Mouse (Mus musculus) heart, postnatal 0 days (tissue): ENCODE measurements at regions not wholly inside any gene's neighbourhood (a gene's known extent, or its start where the extent isn't known, plus 50 kb on each side); places are given as distances from the start of the nearest gene placed in this dataset.

ENCODE experiments used
- ATAC-seq: fragments of 200-750 bp; cut with Nextera tagmentation; 2 replicates; pipeline ENCODE4 v1.8.0; 2017; ENCODE audit warnings: low read depth, moderate number of reproducible peaks, moderate library complexity; ENCODE audit not compliant: insufficient read depth
- DNase-seq: peaks from one replicate; pipeline ENCODE4 v3.0.0-alpha.2; 2016; ENCODE audit warnings: low spot score
- H3K27ac ChIP-seq: fragments of 300-500 bp; sonication (generic); 2 replicates; pipeline ENCODE4 v1.5.1; 2014; ENCODE audit warnings: low read depth, mild to moderate bottlenecking
- H3K27me3 ChIP-seq: fragments of 300-500 bp; sonication (generic); 2 replicates; pipeline ENCODE4 v1.6.1; 2014; ENCODE audit warnings: low read length, mixed read lengths; ENCODE audit not compliant: control insufficient read depth, insufficient read depth
- H3K36me3 ChIP-seq: fragments of 300-500 bp; sonication (generic); replicated peaks from 2 replicates; pipeline ENCODE4 v1.6.1; 2014; ENCODE audit warnings: low read length, mixed read lengths; ENCODE audit not compliant: control insufficient read depth, insufficient read depth
- H3K4me1 ChIP-seq: fragments of 300-500 bp; sonication (generic); 2 replicates; pipeline ENCODE4 v1.6.1; 2014; ENCODE audit warnings: antibody characterized with exemption; ENCODE audit not compliant: control insufficient read depth, insufficient read depth
- H3K4me2 ChIP-seq: fragments of 300-500 bp; sonication (generic); 2 replicates; pipeline ENCODE4 v1.6.1; 2014; ENCODE audit warnings: low read depth, mild to moderate bottlenecking, low read length, moderate library complexity
- H3K4me3 ChIP-seq: fragments of 300-500 bp; sonication (generic); 2 replicates; pipeline ENCODE4 v1.5.1; 2014; ENCODE audit warnings: low read depth, low read length
- H3K9ac ChIP-seq: fragments of 300-500 bp; sonication (generic); replicated peaks from 2 replicates; pipeline ENCODE4 v1.6.1; 2014; ENCODE audit warnings: low read depth, low read length, mixed read lengths
- H3K9me3 ChIP-seq: fragments of 300-500 bp; sonication (generic); replicated peaks from 2 replicates; pipeline ENCODE4 v1.6.1; 2016; ENCODE audit warnings: low read length; ENCODE audit not compliant: control insufficient read depth
- CTCF ChIP-seq: IDR thresholded peaks from 2 replicates; pipeline ENCODE4 v1.5.1; 2016; ENCODE audit warnings: antibody characterized with exemption, control low read depth, low read depth
- EP300 ChIP-seq: IDR thresholded peaks from 2 replicates; pipeline ENCODE4 v1.6.1; 2016; ENCODE audit warnings: antibody characterized with exemption, low read depth
- WGBS: fragments of 180-500 bp; shearing (Covaris S2); extraction: QIAGEN DNeasy Blood & Tissue Kit; methylation state at CpG from one replicate; pipeline ENCODE4 v1.1.7; 2014; 5-methylcytosine and 5-hydroxymethylcytosine counted together

GRCm38 (mm10) chr11:45738331-45738730, 113.5 kb upstream of the Clint1 start:
- WGBS: 81% methylated on average over 6 of the region's 6 CpGs

GRCm38 (mm10) chr11:45745941-45746340, 105.9 kb upstream of the Clint1 start:
- Histone ChIP-seq H3K4me1 (no peaks in the 10 kb centered on the region), H3K36me3 (no peaks in the 10 kb centered on the region), H3K27ac (no peak overlapping the region), H3K4me3 (no peak overlapping the region), H3K27me3 (no peaks in the 10 kb centered on the region), H3K9ac (no peak overlapping the region), H3K4me2 (no peak overlapping the region), H3K9me3 (0 out of 2 replicates have a peak, but pooled peaks cover 5% of the 10 kb centered on the region)
- DNase-seq (no peak), ATAC-seq (no peak)
- TF ChIP-seq CTCF: no peak
- no peak for TF ChIP-seq EP300
- 84% methylated on average over 2 of the region's 2 CpGs for WGBS

More at GRCm38 (mm10) chr11:45738331-45738730, 113.5 kb upstream of the Clint1 start:
- no peaks in the 10 kb centered on the region for H3K27me3 ChIP-seq
- H3K4me1 ChIP-seq: no peaks in the 10 kb centered on the region
- DNase-seq: no peak
- H3K4me3 ChIP-seq: no peak overlapping the region
- ATAC-seq: no peak
- H3K9me3 ChIP-seq: no peaks in the 10 kb centered on the region
- H3K36me3 ChIP-seq: no peaks in the 10 kb centered on the region
- no peak overlapping the region for H3K4me2 ChIP-seq
- H3K27ac ChIP-seq: no peak overlapping the region
- no peak overlapping the region for H3K9ac ChIP-seq
- TF ChIP-seq EP300 (no peak), CTCF (no peak)

- TF ChIP-seq CTCF (no peak), EP300 (no peak)
- WGBS: 61% methylated on average over 2 of the region's 2 CpGs
- H3K4me3 ChIP-seq: no peak overlapping the region
- H3K27me3 ChIP-seq: no peaks in the 10 kb centered on the region
- no peaks in the 10 kb centered on the region for H3K4me1 ChIP-seq
- no peak for DNase-seq
- H3K4me2 ChIP-seq: no peak overlapping the region
- H3K36me3 ChIP-seq: no peaks in the 10 kb centered on the region
- no peak overlapping the region for H3K9ac ChIP-seq
- ATAC-seq: no peak
- H3K27ac ChIP-seq: no peak overlapping the region
- no peaks in the 10 kb centered on the region for H3K9me3 ChIP-seq
Observed at GRCm38 (mm10) chr11:45750249-45750648, 101.6 kb upstream of the Clint1 start.

GRCm38 (mm10) chr11:45752237-45752636, 99.6 kb upstream of the Clint1 start:
- no peaks in the 10 kb centered on the region for H3K4me1 ChIP-seq
- TF ChIP-seq CTCF: peak; percentile 78
- no peak for TF ChIP-seq EP300
- no peak overlapping the region for H3K27ac ChIP-seq
- no peaks in the 10 kb centered on the region for H3K36me3 ChIP-seq
- ATAC-seq (peak; percentile 70), DNase-seq (peak; percentile 57)
- 35% methylated on average over 1 of the region's 1 CpGs for WGBS
- H3K27me3 ChIP-seq: no peaks in the 10 kb centered on the region
- no peak overlapping the region for H3K4me2 ChIP-seq
- H3K4me3 ChIP-seq: no peak overlapping the region
- no peak overlapping the region for H3K9ac ChIP-seq
- no peaks in the 10 kb centered on the region for H3K9me3 ChIP-seq

GRCm38 (mm10) chr11:45752791-45753190, 99.1 kb upstream of the Clint1 start:
- no peak overlapping the region for H3K4me3 ChIP-seq
- no peak for DNase-seq
- H3K27me3 ChIP-seq: no peaks in the 10 kb centered on the region
- H3K4me1 ChIP-seq: no peaks in the 10 kb centered on the region
- H3K4me2 ChIP-seq: no peak overlapping the region
- WGBS: 40% methylated on average over 2 of the region's 2 CpGs
- no peak overlapping the region for H3K9ac ChIP-seq
- H3K27ac ChIP-seq: no peak overlapping the region
- ATAC-seq: no peak
- H3K9me3 ChIP-seq: no peaks in the 10 kb centered on the region
- TF ChIP-seq CTCF (no peak), EP300 (no peak)
- H3K36me3 ChIP-seq: no peaks in the 10 kb centered on the region

- DNase-seq (peak; percentile 40), ATAC-seq (peak; percentile 51; the same call in 1 of the 2 replicates)
- Histone ChIP-seq H3K9me3 (peaks cover 7% of the 10 kb centered on the region; the same call in 1 of the 2 replicates), H3K4me2 (no peak overlapping the region), H3K4me1 (no peaks in the 10 kb centered on the region), H3K4me3 (no peak overlapping the region), H3K27ac (no peak overlapping the region), H3K9ac (no peak overlapping the region), H3K36me3 (no peaks in the 10 kb centered on the region), H3K27me3 (no peaks in the 10 kb centered on the region)
- 35% methylated on average over 4 of the region's 4 CpGs for WGBS
- no peak for TF ChIP-seq CTCF
- TF ChIP-seq EP300: no peak
Observed at GRCm38 (mm10) chr11:45767081-45767480, 84.8 kb upstream of the Clint1 start.
